Mouse (Mus musculus) urinary bladder, adult 2 months (tissue): ENCODE data around the gene Prkar2a. TPM values are rescaled to one million over a fixed set of nuclear protein-coding genes. Genes with fewer than 3 reads are reported as not detected.
A peak's percentile ranks its signal among the peaks of the same experiment; 100 is the strongest.

ENCODE experiments used
- DNase-seq: peaks from one replicate; pipeline ENCODE4 v3.0.0; 2022; ENCODE audit warnings: low spot score
- polyA plus RNA-seq: library from polyadenylated mRNA; depleted of rRNA; stranded (reverse); fragments of >200 nt; gene quantifications from 2 replicates; pipeline ENCODE4 v1.2.3, GENCODE M21; 2012

Gene Prkar2a
- polyA plus RNA-seq, 1 experiment, result 24.5 TPM

DNA sequence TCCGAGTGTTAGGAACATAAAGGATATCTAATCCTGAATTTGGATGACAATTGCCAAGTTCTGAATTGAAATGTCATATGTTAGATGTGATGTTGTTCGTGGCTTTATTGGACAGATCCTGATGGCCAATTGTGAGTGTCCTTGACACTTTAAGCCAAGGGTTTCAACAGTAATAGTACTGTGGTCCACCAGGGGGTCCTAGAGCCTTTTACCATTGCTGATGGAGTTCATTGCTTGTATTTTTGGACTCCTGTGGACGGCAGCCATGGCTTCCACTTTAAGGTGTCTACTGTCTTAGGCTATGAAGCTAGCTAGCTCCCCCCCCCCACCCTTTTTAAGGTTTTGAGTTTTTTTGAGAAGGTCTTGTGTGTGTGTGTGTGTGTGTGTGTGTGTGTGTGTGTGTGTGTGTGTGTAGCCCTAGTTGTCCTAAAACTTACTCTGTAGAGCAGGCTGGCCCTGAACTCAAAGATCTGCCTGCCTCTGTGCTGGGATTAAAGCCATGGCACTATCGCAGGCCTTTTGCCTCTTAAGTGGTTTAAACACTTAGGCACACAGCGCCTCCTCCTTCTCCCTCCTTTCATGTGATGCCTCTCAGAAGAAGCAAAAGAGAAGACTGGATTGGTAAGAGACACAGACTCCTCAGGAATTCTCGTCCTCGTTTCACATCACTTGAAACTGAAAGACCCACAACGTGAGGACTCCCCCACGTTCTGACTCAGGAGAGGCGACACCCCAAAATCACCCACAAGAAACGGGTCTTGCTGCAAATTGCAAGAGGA, 63.2 kb downstream of the Prkar2a start:
- no peak for DNase-seq

DNA sequence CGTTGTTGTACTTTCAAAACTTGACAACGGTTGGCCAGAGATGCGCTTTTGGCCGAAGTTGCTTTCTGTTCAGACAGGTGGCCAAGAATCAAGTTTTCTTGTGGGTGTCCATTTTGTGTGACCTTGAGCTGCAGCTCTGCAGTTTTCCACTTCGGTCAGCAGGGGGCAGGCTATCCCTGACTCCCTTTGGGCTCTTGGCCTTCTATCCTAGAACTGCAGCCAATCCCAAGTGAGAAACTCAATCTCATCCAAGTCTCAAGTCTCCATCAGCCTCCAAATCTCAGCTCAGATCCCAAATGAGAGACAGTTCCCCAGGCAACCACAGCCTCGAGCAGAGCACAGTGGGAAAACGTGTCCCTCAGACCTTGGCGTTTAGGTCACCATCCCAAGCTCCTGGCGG, 64.2 kb downstream of the Prkar2a start:
- DNase-seq, result peak; percentile 42

DNA sequence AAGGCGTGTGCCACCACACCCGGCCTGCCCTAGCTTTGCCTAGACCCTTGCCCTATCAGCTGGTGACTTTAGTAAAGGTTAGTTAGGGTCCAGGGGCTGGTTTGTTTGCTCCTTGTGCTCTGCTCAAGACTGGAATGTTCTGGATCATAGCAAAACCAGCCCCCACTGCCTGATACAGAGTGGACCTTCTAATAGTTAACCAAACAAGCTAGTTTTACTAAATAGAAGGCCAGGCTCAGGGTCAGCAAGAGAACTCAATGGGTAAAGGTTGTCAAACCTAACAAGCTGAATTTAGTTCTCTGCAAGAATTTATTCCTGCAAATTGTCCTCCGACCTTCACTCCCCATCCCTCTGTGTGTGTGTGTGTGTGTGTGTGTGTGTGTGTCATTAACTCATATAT, 64.9 kb downstream of the Prkar2a start:
- no peak for DNase-seq

DNA sequence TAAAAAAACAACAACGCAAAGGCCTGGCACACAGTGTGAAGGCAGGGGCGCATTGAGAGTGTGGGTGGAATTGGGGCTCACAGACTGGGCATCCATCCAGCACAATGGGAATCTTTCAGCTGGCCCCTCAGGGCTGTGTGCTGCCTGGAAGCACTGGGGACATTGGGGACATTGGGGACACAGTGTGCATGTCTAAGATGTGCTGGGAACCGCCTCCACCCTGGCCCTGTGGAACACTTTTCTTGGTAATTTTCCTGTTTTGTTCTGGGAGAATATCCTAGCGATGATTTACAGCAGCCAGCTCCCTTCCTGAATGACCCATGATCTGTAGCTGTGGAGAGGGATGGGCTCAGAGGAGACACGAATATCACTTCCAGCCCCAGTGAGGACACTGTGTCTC, 65.3 kb downstream of the Prkar2a start:
- DNase-seq, result no peak

DNA sequence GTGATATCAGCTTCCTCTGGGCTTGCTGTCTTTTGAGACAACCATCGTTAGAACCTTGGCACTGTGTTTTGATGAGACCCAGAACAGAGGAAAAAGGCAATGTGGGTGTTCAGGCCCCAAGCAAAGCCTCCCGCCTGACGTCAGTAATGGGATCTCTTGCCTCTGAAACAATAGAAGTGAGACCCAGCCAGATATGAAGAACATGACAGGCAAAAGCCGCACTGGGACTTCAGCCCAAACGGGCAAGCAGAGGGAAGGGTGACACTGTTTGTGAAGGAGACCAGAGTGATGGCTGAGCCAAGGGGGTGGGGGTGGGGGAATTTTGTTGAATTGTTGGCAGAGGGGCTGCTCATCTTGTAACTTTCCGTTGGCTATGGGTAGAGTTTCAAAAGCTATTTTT, 68.3 kb downstream of the Prkar2a start:
- DNase-seq, result no peak

DNA sequence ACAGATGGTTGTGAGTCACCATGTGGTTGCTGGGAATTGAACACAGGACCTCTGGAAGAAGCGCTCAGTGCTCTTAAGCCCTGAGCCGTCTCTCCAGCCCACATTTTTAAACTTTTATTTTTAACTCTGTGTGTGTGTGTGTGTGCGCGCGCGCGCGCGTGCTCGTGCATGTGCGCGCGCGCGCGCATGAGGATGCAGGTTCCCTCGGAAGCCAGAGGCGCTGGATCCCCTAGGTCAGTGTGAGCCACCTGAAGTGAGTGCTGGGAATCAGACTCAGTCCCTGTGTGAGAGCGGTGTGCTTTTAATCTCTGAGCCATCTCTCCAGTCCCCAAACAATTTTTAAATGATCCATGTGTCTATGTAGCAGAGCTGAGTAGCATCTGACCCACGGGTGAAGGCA, 70.0 kb downstream of the Prkar2a start:
- no peak for DNase-seq

DNA sequence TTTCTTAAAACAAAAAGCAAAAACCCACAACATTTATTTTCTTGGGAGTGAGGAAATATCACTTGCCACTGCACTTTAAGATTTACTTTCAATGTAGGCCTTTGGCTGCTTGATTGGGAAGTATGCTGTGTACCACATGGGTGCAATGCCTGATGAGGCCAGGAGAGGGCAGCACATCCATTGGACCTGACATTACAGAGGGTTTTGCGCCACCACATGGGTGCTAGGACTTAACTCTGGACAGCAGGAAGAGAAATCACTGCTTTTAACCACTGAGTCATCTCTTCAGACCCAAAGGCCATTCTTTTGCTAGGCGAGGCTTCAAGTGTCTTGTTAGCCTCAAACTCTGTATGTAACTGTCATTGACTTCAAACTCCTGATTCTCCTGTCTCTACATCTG, 70.7 kb downstream of the Prkar2a start:
- no peak for DNase-seq

DNA sequence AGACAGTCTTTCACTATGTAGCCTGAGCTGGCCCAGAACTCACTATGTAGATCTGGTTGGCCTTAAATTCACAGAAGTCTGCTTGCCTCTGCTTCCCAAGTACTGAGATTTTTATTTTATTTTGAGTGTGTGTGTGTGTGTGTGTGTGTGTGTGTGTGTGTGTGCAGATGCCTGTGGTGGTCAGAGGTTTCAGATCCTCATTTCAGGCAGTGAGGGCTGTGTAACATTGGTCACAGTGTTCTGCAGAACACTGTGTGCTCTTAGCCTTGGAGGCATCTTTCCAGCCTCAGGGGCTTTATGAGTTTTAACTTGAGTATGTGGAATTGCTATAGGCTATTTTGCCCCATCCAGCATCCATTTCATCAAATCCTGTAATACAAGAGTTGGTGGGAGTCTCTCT, 72.4 kb downstream of the Prkar2a start:
- DNase-seq, result no peak

DNA sequence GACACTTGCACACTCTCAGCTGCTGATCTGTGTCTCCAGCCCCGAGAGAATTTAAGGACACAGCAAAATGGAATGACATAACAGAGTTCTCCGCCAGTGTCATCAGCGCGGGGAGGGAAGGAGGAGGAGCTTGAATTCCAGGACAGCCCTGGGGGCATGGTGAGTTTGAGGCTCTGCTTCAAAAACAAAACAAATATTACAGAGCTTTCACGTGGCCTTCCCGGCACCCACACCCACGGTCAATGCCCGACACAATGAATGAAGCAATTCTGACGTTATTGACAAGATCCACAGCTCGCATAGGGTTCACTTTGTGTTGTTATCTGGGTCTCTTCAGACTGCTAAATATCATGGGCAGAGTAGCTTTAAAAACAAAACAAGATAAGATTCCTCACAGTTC, 75.9 kb downstream of the Prkar2a start:
- no peak for DNase-seq

DNA sequence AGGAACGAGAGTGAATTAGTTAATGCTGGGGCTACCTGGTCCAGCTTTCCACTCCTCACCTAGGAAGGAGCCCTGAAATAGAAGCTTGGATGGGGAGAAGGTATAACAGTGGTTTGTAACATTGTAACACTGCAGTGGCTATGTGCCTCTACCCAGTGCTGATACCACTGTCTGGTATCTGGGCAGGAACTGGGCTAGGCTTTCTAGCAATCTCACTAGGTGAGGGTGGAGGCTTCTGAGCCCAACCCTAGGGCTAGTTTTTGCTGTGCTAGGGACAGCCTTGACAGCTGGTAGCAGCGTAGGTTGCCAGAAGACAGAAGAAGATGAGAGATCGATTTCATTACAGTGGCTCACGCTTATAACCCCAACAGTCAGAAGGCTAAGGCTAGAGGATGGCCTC, 87.5 kb downstream of the Prkar2a start:
- no peak for DNase-seq

DNA sequence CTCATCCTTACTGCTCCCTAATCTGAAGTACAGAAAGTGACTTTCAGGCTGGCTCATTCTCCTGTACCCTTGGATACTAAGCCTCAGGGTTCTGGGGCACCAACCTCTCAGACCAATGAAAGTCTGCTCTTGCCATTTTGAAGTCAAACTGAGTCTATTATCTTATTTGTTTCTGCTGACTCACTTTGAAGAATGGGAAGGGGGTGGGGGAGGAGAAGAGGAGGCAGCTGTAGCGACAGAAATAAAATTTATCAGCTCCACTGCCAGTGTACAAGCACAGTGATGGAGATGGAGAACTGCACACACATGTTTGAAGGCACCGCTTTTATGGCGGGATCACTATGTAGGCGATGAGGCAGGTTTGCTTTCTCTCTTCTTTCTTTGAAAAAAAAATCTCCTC, 88.2 kb downstream of the Prkar2a start:
- DNase-seq, result no peak

DNA sequence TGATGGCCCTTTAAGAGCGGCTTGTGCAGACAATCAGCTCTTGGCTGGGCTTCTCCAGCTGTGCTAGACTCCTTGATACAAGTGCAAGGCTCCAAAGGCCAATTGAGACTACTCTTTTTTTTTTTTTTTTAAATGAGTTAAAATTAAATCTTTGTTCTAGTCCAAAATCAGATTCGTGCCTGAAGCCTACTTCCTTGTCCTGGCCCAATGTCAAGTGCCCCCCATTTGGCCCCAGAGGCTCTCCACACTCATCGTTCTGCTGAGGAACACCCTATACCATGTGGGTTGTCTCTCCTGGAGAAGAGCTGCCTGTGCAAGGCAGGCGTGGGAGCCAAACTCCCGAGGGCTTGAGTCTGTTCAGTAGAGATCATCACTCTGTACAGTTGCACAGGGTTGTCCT, 91.8 kb downstream of the Prkar2a start:
- DNase-seq, result no peak

DNA sequence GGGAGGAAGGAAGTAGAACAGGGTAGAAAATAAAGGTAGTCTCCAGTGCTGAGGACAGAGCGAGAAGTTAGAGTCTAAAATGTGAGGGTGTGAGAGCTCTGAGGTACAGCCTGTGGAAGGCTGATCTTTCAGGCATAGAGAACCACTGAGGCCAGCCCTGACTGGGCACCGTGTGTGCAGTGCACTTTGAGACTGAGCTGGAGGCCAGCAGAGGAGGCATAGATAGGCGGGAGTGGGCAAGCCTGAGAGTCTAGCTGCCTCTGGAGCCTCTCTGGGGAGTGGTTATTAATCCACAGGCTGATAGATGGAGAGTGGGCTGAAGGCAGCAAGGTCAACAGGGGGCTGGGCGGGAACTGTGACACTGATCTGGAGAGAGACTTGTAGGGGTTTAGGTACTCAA, 92.8 kb downstream of the Prkar2a start:
- no peak for DNase-seq

DNA sequence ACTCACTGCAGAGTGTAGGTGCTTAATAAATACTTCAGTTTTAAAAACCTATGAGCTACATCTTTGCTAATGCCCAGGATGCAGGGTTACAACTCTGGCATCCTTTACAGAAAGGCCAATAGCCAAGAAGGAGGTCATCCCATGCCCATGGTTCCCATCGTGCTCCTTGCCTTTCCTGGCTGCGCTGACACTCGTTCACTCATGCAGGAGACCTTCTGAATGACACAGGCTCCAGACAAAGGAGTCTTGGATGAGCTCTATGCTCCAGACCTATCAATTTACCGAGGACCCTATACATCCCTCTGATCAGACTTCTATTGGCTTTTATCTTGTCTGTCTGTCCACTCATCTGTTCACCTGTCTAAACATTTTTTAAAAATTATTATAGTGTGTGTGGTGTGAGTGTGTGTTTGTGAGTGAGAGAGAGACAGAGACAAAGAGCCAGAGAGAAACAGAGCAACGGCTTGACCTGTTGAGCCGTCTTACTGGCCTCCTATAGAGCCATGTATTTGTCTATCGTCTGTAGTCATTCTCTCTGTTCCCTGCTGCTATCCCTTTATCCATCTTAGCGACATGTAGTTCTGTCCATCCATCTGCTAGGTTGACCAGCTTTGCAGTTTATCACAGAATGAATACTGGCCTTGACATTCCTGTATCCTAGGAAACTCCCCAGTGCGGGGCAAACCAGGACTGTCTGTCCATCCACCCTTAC, 93.9 kb downstream of the Prkar2a start:
- DNase-seq, result no peak

DNA sequence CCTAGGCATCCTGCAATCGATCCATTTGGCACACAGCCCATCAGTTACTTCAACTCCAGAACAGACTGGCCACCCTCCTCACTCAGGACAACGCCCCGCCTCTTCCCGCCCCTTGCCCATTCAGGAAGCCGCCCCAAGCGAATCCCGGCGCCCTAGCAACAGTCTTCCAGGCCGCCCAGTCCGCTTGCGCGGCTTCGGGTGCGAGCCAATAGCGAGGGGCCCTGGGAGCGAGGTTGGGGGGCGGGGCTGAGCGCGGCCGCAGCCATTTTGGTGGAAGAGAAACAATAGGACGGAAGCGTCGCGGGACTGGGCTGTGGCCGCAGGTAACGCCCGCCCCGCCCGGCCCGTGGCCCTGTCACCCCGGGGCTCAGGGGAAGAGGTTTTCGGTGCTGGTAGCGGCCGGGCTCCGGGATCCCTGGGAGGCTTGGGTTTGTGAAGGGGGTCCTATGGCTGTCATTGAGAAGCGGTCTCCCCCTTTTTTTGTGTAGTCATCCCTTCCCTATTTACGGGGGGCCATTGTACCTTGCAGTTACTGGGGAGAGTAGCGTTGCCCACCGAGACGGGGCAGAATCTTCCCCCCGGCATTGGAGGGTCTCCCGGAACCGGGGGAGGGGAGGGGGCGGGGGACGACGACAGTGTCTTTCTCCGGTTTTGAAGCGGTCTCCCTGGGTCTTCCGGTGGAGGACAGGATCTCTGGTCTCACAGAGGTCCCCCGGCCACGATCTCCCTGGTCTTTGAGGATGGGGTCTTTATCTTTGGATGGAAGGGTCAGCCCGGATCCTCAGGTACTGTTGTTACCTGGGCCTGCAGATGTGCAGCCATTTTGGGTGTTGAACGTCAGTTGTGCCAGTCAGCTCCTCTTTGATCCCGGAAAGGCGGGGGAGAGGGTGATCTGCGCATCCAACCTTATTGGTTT, 94.7 kb downstream of the Prkar2a start, which contains the start of gene Ip6k2:
Ip6k2 (plus strand) TSS at position 249 of the 916 bp plus-strand sequence.
- DNase-seq, result peak; percentile 90

DNA sequence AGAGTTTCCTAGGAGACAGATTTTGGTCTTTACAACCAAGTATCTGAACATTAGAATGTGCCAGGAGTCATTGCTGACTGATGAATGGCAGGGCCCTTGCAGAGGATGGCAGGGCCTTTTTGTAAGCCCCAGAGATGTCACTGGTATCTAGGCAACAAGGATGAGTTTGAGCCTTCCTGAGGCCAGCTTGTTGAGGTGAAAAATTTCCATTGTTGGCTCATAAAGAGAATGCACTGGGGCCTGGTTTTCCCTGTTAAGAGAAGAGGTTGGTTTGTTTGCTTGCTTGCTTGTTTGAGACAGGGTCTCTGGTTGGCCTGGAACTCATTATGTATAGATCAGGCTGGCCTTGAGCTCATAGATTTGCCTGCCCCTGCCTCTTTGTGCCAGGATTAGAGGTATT, 96.3 kb downstream of the Prkar2a start:
- no peak for DNase-seq

DNA sequence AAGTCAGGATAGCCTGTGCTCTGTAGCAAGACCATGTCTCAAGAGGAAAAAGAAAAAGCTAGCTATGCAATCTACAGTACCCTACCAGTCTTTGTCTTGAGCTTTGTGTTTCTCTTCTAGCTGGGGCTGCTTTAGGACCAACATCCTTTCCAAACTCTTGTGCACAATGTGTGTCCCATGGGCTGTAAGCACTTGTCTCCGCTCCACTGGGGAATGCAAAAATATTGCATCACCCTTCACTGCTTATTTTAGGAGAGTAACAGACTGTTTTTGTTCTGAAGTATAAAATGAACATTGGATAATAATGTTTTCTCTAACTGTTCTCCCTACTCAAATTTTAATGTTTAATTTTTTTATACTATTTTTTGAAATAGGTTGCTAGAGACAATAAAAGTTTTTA, 97.4 kb downstream of the Prkar2a start:
- DNase-seq, result no peak

DNA sequence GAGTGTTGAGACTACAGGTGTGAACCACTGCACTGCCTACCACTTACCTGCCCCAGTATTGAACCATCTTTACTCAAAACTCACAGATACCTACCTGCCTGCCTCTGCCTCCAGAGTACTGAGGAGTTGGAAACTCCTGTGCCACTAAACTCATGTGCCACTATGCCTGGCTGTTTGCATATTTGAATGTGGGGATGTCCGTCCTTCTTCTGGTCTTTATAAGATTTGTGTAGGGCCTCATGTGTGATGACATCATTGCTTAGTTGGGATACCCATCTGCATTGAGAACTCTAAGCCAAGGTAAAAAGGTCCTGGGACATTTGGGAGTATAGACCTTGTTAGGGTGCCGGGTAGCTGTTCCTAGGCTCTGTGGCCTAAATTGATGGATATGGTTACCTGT, 98.0 kb downstream of the Prkar2a start:
- no peak for DNase-seq

DNA sequence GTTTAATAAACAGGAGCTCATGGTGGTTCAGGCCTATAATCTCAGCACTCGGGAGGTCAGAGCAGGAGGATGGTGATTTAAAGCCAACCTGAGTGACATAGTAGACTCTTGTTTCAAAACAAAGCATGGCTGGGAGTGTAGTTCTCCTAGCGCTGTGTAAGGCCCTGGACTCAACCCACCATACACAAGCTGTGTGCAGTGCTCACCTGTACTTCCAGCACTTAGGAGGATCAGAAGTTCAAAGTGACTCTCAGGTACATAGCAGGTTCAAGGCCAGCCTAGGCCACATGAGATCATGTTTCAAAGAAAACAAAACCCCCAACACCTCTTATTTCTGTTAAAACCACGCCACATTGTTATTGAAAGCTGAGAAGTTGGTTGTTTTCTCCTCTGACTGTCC, 99.6 kb downstream of the Prkar2a start:
- DNase-seq, result no peak

DNA sequence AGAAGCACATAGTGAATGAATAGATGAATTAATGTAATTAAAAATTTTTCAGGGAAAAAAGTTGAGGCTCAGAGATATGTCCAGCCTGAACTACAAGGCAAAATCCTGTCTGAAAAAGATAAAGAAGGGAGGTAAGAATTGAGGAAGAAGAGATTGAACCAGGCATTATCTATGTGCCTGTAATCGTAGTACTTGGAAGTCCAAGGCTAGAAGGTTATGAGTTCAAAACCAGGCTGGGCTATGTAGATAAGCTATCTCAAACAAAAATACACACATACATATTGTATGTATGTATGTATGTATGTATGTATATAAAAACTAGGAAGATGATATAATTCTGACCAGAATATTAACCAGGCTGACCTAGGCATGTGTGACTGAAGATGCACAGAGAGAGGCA, 103.2 kb downstream of the Prkar2a start:
- DNase-seq, result no peak

DNA sequence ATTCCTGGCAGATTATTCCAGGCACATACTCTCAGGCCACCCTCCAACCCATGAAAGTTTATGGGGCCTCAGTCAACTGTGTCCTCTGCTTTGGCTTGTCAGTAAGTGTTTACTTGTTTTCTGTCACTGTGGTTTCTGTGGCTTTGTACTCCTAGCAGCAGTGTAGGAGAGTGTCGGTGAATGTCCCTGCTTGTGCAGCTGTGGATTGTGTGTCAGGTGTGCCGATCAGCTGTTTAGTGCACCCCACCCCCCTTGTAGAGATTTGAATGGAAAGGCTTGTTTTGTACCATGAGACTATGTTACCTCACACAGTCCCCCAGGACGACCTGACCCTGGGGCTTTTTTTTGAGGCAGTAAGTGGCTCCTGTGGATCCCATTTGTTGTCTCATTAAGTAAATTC, 103.6 kb downstream of the Prkar2a start:
- no peak for DNase-seq

DNA sequence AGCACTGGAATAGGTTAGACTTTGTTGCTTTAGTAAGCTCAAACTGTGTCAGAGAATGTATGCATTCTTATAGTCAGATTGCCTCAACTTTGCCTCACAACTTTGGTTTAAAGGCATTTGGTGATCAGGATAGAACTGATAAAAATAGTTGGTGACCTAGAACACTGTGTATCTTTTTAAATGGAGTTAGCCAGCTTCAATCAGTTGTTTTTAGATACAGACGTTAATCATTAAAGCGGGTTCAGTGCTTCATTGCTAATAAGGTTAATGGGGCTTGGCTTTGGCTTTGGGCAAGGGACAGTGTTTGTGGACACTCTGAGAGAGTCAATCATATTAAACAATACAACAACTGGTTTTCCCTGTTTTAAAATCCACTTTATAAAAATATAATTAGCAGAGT, 106.2 kb downstream of the Prkar2a start:
- DNase-seq, result no peak
